Mouse (Mus musculus) E14TG2a.4 (cell line): Measurements from ENCODE around the gene Ralgps1.

Experiments
- H3K27me3 ChIP-seq: 2 replicates; pipeline ENCODE4 v1.6.1; 2014; ENCODE audit warnings: low read length, control low read depth; ENCODE audit not compliant: insufficient read depth
- H3K36me3 ChIP-seq: 2 replicates; pipeline ENCODE4 v1.6.1; 2014; ENCODE audit warnings: low read length, control low read depth; ENCODE audit not compliant: insufficient read depth
- H3K4me1 ChIP-seq: replicated peaks from 2 replicates; pipeline ENCODE4 v1.6.1; 2014; ENCODE audit warnings: low read depth, low read length, control low read depth
- H3K4me3 ChIP-seq: replicated peaks from 2 replicates; pipeline ENCODE4 v1.5.1; 2014; ENCODE audit warnings: mild to moderate bottlenecking, low read length
- H3K9me3 ChIP-seq: 2 replicates; pipeline ENCODE4 v1.6.1; 2014; ENCODE audit warnings: low read length, control low read depth
- CTCF ChIP-seq: conservative IDR thresholded peaks from 2 replicates; pipeline ENCODE4 v1.5.1; 2014; ENCODE audit warnings: low read length
- NANOG ChIP-seq: IDR thresholded peaks from 2 replicates; pipeline ENCODE4 v1.6.1; 2014; ENCODE audit warnings: borderline replicate concordance, low read length, mixed read lengths
- POU5F1 ChIP-seq: IDR thresholded peaks from 2 replicates; pipeline ENCODE4 v1.6.1; 2014; ENCODE audit warnings: low read length, borderline replicate concordance

Ralgps1 gene

GRCm38 (mm10) chr2:33320568-33320967, 50.7 kb downstream of the Ralgps1 start:
- TF ChIP-seq POU5F1 (no peak), NANOG (no peak), CTCF (no peak)
- Histone ChIP-seq H3K4me1 (peaks cover 22% of the 10 kb centered on the region), H3K27me3 (no peaks in the 10 kb centered on the region)

GRCm38 (mm10) chr2:33319934-33320333, 51.4 kb downstream of the Ralgps1 start:
- Histone ChIP-seq H3K27me3 (no peaks in the 10 kb centered on the region), H3K4me3 (no peak overlapping the region), H3K4me1 (peaks cover 28% of the 10 kb centered on the region), H3K36me3 (peaks cover 26% of the 10 kb centered on the region), H3K9me3 (no peaks in the 10 kb centered on the region)
- TF ChIP-seq POU5F1 = no peak

More at GRCm38 (mm10) chr2:33320568-33320967, 50.7 kb downstream of the Ralgps1 start:
- H3K4me3 ChIP-seq = no peak overlapping the region
- H3K9me3 ChIP-seq = no peaks in the 10 kb centered on the region
- H3K36me3 ChIP-seq = peaks cover 30% of the 10 kb centered on the region

- H3K9me3 ChIP-seq = no peaks in the 10 kb centered on the region
- no peaks in the 10 kb centered on the region for H3K27me3 ChIP-seq
- TF ChIP-seq CTCF = no peak
- no peak for TF ChIP-seq NANOG
- TF ChIP-seq POU5F1 = no peak
- H3K36me3 ChIP-seq = peaks cover 24% of the 10 kb centered on the region
- peaks cover 32% of the 10 kb centered on the region for H3K4me1 ChIP-seq
- H3K4me3 ChIP-seq = no peak overlapping the region
Observed at GRCm38 (mm10) chr2:33319455-33319854, 51.8 kb downstream of the Ralgps1 start.

GRCm38 (mm10) chr2:33318491-33318964, 52.8 kb downstream of the Ralgps1 start:
- Histone ChIP-seq H3K27me3 (no peaks in the 10 kb centered on the region), H3K4me3 (no peak overlapping the region), H3K36me3 (peaks cover 17% of the 10 kb centered on the region), H3K4me1 (peaks cover 36% of the 10 kb centered on the region), H3K9me3 (no peaks in the 10 kb centered on the region)
- TF ChIP-seq NANOG = no peak
- TF ChIP-seq CTCF = no peak
- no peak for TF ChIP-seq POU5F1

GRCm38 (mm10) chr2:33316516-33316915, 54.8 kb downstream of the Ralgps1 start:
- H3K9me3 ChIP-seq = no peaks in the 10 kb centered on the region
- TF ChIP-seq POU5F1 (no peak), NANOG (no peak), CTCF (peak; percentile 42)
- H3K36me3 ChIP-seq = peaks cover 7% of the 10 kb centered on the region
- no peaks in the 10 kb centered on the region for H3K27me3 ChIP-seq
- H3K4me1 ChIP-seq = peaks cover 36% of the 10 kb centered on the region
- no peak overlapping the region for H3K4me3 ChIP-seq

- H3K4me1 ChIP-seq = peaks cover 36% of the 10 kb centered on the region
- peaks cover 6% of the 10 kb centered on the region; the same call in 1 of the 2 replicates for H3K36me3 ChIP-seq
- TF ChIP-seq NANOG (no peak), CTCF (no peak), POU5F1 (no peak)
- H3K4me3 ChIP-seq = no peak overlapping the region
- no peaks in the 10 kb centered on the region for H3K9me3 ChIP-seq
- no peaks in the 10 kb centered on the region for H3K27me3 ChIP-seq
Observed at GRCm38 (mm10) chr2:33316063-33316405, 55.3 kb downstream of the Ralgps1 start.

GRCm38 (mm10) chr2:33315233-33316062, 55.8 kb downstream of the Ralgps1 start:
- Histone ChIP-seq H3K9me3 (no peaks in the 10 kb centered on the region), H3K27me3 (no peaks in the 10 kb centered on the region), H3K4me3 (no peak overlapping the region), H3K4me1 (peaks cover 32% of the 10 kb centered on the region), H3K36me3 (peaks cover 6% of the 10 kb centered on the region; the same call in 1 of the 2 replicates)
- TF ChIP-seq CTCF = no peak
- TF ChIP-seq POU5F1 = no peak
- TF ChIP-seq NANOG = no peak

GRCm38 (mm10) chr2:33309426-33309825, 61.9 kb downstream of the Ralgps1 start:
- TF ChIP-seq NANOG (no peak), POU5F1 (no peak), CTCF (no peak)
- Histone ChIP-seq H3K27me3 (no peaks in the 10 kb centered on the region), H3K4me3 (no peak overlapping the region), H3K4me1 (peaks cover 29% of the 10 kb centered on the region), H3K9me3 (no peaks in the 10 kb centered on the region), H3K36me3 (peaks cover 10% of the 10 kb centered on the region; the same call in 1 of the 2 replicates)
